Mouse (Mus musculus) midbrain, embryonic 10.5 days (tissue): ENCODE measurements around the gene Cyp4f37. TPM values are rescaled to one million over a fixed set of nuclear protein-coding genes. Genes with fewer than 3 reads are reported as not detected.
A peak's percentile ranks its signal among the peaks of the same experiment; 100 is the strongest.
"Not testable (repeated sequence)": the region's sequence is repeated elsewhere in the genome, so short reads cannot be mapped to it uniquely, and the experiment has no call there.

Experiments used
- DNase-seq: peaks from one replicate; pipeline ENCODE4 v3.0.0-alpha.2; 2017; ENCODE audit warnings: low spot score
- H3K27ac ChIP-seq: fragments of 300-500 bp; sonication (generic); replicated peaks from 2 replicates; pipeline ENCODE4 v1.5.1; 2016; ENCODE audit warnings: mild to moderate bottlenecking
- H3K27me3 ChIP-seq: fragments of 300-500 bp; sonication (generic); 2 replicates; pipeline ENCODE4 v1.6.1; 2016; ENCODE audit warnings: low read depth, mild to moderate bottlenecking; ENCODE audit not compliant: poor library complexity, severe bottlenecking
- H3K36me3 ChIP-seq: fragments of 300-500 bp; sonication (generic); 2 replicates; pipeline ENCODE4 v1.6.1; 2016; ENCODE audit warnings: mild to moderate bottlenecking, moderate library complexity
- H3K4me1 ChIP-seq: fragments of 300-500 bp; sonication (generic); 2 replicates; pipeline ENCODE4 v1.6.1; 2016
- H3K4me3 ChIP-seq: fragments of 300-500 bp; sonication (generic); 2 replicates; pipeline ENCODE4 v1.5.1; 2016; ENCODE audit warnings: mild to moderate bottlenecking, moderate library complexity
- H3K9me3 ChIP-seq: fragments of 300-500 bp; sonication (generic); replicated peaks from 2 replicates; pipeline ENCODE4 v1.6.1; 2016; ENCODE audit warnings: mild to moderate bottlenecking
- WGBS: fragments of 180-500 bp; shearing (Covaris S2); methylation state at CpG from one replicate; pipeline ENCODE4 v1.1.7; 2016; 5-methylcytosine and 5-hydroxymethylcytosine counted together
- polyA plus RNA-seq: library from polyadenylated mRNA; unstranded; fragments of >200 nt; fragmentation: Nextera tagmentation; extraction: Ambion mirVana; gene quantifications from 2 replicates; pipeline ENCODE4 v1.2.1, GENCODE M21; 2016

Cyp4f37 gene
- 0.42 TPM in 1 of 2 replicates, not detected in the other for polyA plus RNA-seq

GRCm38 (mm10) chr17:32621018-32621417, at the start of gene Cyp4f37:
TSS of gene Cyp4f37 (plus strand) at chr17:32621309.
- not testable (repeated sequence) for H3K4me3 ChIP-seq, H3K27ac ChIP-seq, H3K36me3 ChIP-seq, H3K4me1 ChIP-seq, H3K27me3 ChIP-seq, DNase-seq
- WGBS = 76% methylated on average over 4 of the region's 4 CpGs
- peaks cover 11% of the 10 kb centered on the region for H3K9me3 ChIP-seq

- DNase-seq, H3K4me3 ChIP-seq, H3K27ac ChIP-seq, H3K9me3 ChIP-seq, H3K36me3 ChIP-seq, H3K27me3 ChIP-seq, H3K4me1 ChIP-seq: not testable (repeated sequence)
- 68% methylated on average over 2 of the region's 2 CpGs for WGBS
These were observed 47.8 kb upstream of the Cyp4f37 start for GRCm38 (mm10) chr17:32573286-32573685.

- Histone ChIP-seq H3K27me3 (no peaks in the 10 kb centered on the region), H3K36me3 (no peaks in the 10 kb centered on the region), H3K27ac (no peak overlapping the region), H3K9me3 (no peaks in the 10 kb centered on the region; the same call in 1 of the 2 replicates), H3K4me1 (no peaks in the 10 kb centered on the region), H3K4me3 (no peak overlapping the region)
- DNase-seq = no peak
- 66% methylated on average over 7 of the region's 7 CpGs for WGBS
These were observed 43.5 kb upstream of the Cyp4f37 start for GRCm38 (mm10) chr17:32577496-32578186.

GRCm38 (mm10) chr17:32596494-32596893, 24.6 kb upstream of the Cyp4f37 start:
- Histone ChIP-seq H3K9me3 (peaks cover 29% of the 10 kb centered on the region), H3K4me1 (no peaks in the 10 kb centered on the region), H3K27ac (no peak overlapping the region), H3K36me3 (no peaks in the 10 kb centered on the region), H3K27me3 (no peaks in the 10 kb centered on the region), H3K4me3 (no peak overlapping the region)
- 91% methylated on average over 18 of the region's 18 CpGs for WGBS
- no peak for DNase-seq

GRCm38 (mm10) chr17:32608055-32608454, 13.1 kb upstream of the Cyp4f37 start:
- no peak for DNase-seq
- 86% methylated on average over 1 of the region's 1 CpGs for WGBS
- no peaks in the 10 kb centered on the region for H3K36me3 ChIP-seq

GRCm38 (mm10) chr17:32610231-32610630, 10.9 kb upstream of the Cyp4f37 start:
- H3K27ac ChIP-seq, H3K4me1 ChIP-seq, DNase-seq, H3K36me3 ChIP-seq, H3K9me3 ChIP-seq, H3K4me3 ChIP-seq, H3K27me3 ChIP-seq: not testable (repeated sequence)
- 79% methylated on average over 3 of the region's 3 CpGs for WGBS

More at GRCm38 (mm10) chr17:32608055-32608454, 13.1 kb upstream of the Cyp4f37 start:
- Histone ChIP-seq H3K4me1 (no peaks in the 10 kb centered on the region), H3K27ac (no peak overlapping the region), H3K27me3 (no peaks in the 10 kb centered on the region), H3K4me3 (no peak overlapping the region), H3K9me3 (no peaks in the 10 kb centered on the region)

GRCm38 (mm10) chr17:32610896-32611295, 10.2 kb upstream of the Cyp4f37 start:
- Histone ChIP-seq H3K4me1 (no peaks in the 10 kb centered on the region), H3K27ac (no peak overlapping the region), H3K9me3 (no peaks in the 10 kb centered on the region), H3K36me3 (no peaks in the 10 kb centered on the region), H3K4me3 (no peak overlapping the region), H3K27me3 (no peaks in the 10 kb centered on the region)
- DNase-seq = no peak
- WGBS = 77% methylated on average over 3 of the region's 3 CpGs

GRCm38 (mm10) chr17:32612417-32612816, 8.7 kb upstream of the Cyp4f37 start:
- Histone ChIP-seq H3K36me3 (no peaks in the 10 kb centered on the region), H3K27ac (no peak overlapping the region), H3K4me3 (no peak overlapping the region), H3K27me3 (no peaks in the 10 kb centered on the region), H3K9me3 (no peaks in the 10 kb centered on the region), H3K4me1 (no peaks in the 10 kb centered on the region)
- WGBS = 67% methylated on average over 3 of the region's 3 CpGs
- DNase-seq = no peak

GRCm38 (mm10) chr17:32617252-32617651, 3.9 kb upstream of the Cyp4f37 start:
- no peak overlapping the region for H3K4me3 ChIP-seq
- no peaks in the 10 kb centered on the region for H3K36me3 ChIP-seq
- no peaks in the 10 kb centered on the region for H3K4me1 ChIP-seq
- 67% methylated on average over 1 of the region's 1 CpGs for WGBS
- H3K27ac ChIP-seq = no peak overlapping the region
- DNase-seq = no peak
- H3K9me3 ChIP-seq = peaks cover 11% of the 10 kb centered on the region
- no peaks in the 10 kb centered on the region for H3K27me3 ChIP-seq

- WGBS = 81% methylated on average over 7 of the region's 7 CpGs
- H3K4me1 ChIP-seq, DNase-seq, H3K27me3 ChIP-seq, H3K9me3 ChIP-seq, H3K27ac ChIP-seq, H3K4me3 ChIP-seq, H3K36me3 ChIP-seq: not testable (repeated sequence)
These were observed 8.6 kb downstream of the Cyp4f37 start for GRCm38 (mm10) chr17:32629726-32630125.

- DNase-seq = no peak
- H3K9me3 ChIP-seq = no peaks in the 10 kb centered on the region
- H3K27me3 ChIP-seq = no peaks in the 10 kb centered on the region; the same call in 1 of the 2 replicates
- H3K4me1 ChIP-seq = 0 out of 2 replicates have a peak, but pooled peaks cover 8% of the 10 kb centered on the region
- no peak overlapping the region for H3K27ac ChIP-seq
- no peak overlapping the region for H3K4me3 ChIP-seq
- H3K36me3 ChIP-seq = no peaks in the 10 kb centered on the region
- 75% methylated on average over 3 of the region's 3 CpGs for WGBS
These were observed 10.8 kb downstream of the Cyp4f37 start for GRCm38 (mm10) chr17:32631936-32632335.

- peak overlapping the region; percentile 68; the same call in 1 of the 2 replicates for H3K27ac ChIP-seq
- H3K27me3 ChIP-seq, H3K36me3 ChIP-seq, H3K9me3 ChIP-seq, DNase-seq, H3K4me1 ChIP-seq: not testable (repeated sequence)
- WGBS = 86% methylated on average over 9 of the region's 9 CpGs
- peak overlapping the region; percentile 53 for H3K4me3 ChIP-seq
These were observed 13.3 kb downstream of the Cyp4f37 start for GRCm38 (mm10) chr17:32634242-32634971.

- peak overlapping the region; percentile 68; the same call in 1 of the 2 replicates for H3K27ac ChIP-seq
- 3% methylated on average over 17 of the region's 17 CpGs for whole genome bisulfite sequencing
- H3K4me1 ChIP-seq = 0 out of 2 replicates have a peak, but pooled peaks cover 8% of the 10 kb centered on the region
- H3K9me3 ChIP-seq = no peaks in the 10 kb centered on the region
- H3K27me3 ChIP-seq = no peaks in the 10 kb centered on the region; the same call in 1 of the 2 replicates
- H3K36me3 ChIP-seq = no peaks in the 10 kb centered on the region
- DNase-seq = peak; percentile 91
- peak overlapping the region; percentile 53 for H3K4me3 ChIP-seq
These were observed 13.8 kb downstream of the Cyp4f37 start for GRCm38 (mm10) chr17:32634972-32635314.
